Mouse (Mus musculus) E14TG2a.4 (cell line): ENCODE measurements at regions not wholly inside any gene's neighbourhood (a gene's known extent, or its start where the extent isn't known, plus 50 kb on each side); places are given as distances from the start of the nearest gene placed in this dataset.
"Not testable (repeated sequence)": the region's sequence is repeated elsewhere in the genome, so short reads cannot be mapped to it uniquely, and the experiment has no call there.

Experiments used
- CTCF ChIP-seq: conservative IDR thresholded peaks from 2 replicates; pipeline ENCODE4 v1.5.1; 2014; ENCODE audit warnings: low read length
- POU5F1 ChIP-seq: IDR thresholded peaks from 2 replicates; pipeline ENCODE4 v1.6.1; 2014; ENCODE audit warnings: low read length, borderline replicate concordance

DNA sequence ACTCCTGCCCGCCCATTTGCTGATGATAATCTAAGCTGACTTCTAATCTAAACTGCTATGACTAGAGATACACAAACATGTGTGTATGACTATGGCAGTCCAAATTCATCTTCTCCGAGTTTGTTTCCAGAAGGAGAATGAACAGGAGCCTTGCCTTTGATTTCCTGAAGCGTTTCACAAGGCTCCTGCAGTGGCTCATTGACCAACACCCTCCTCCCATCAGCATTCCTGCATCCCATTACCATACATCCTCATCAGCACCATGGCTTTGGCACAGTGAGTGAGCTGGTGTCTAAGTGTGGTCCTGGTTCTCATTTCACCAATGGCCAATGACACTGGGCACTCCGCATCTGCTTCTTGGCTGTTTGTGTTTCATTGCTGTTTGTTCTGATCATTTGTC, 548.6 kb upstream of the Olfr1507 start:
- not testable (repeated sequence) for TF ChIP-seq CTCF, POU5F1
